Mouse (Mus musculus): ENCODE data around the gene Myo3a. TPM values are rescaled to one million over a fixed set of nuclear protein-coding genes. Genes with fewer than 3 reads are reported as not detected.
"Not testable (repeated sequence)": the region's sequence is repeated elsewhere in the genome, so short reads cannot be mapped to it uniquely, and the experiment has no call there.

Myo3a gene
- polyA plus RNA-seq, 1 experiment: 0.27 TPM

- no peak for TF ChIP-seq CTCF (IDR thresholded peaks at IDR 0.05; ENCODE audit: low read depth, low read length)
- TF ChIP-seq POLR2A (IDR thresholded peaks at IDR 0.05; ENCODE audit: insufficient read depth, low read length): no peak
- no peak for TF ChIP-seq EP300 (IDR thresholded peaks at IDR 0.05; ENCODE audit: insufficient read depth, low read depth, low read length)
- Histone ChIP-seq H3K27me3 (ENCODE audit: control insufficient read depth, insufficient read depth, low read length, poor library complexity, severe bottlenecking) (no peaks in the 10 kb centered on the region), H3K27ac (ENCODE audit: insufficient read depth, low read length) (no peak overlapping the region)
These were observed 321.1 kb downstream of the Myo3a start for GRCm38 (mm10) chr2:22548421-22548820.

DNA sequence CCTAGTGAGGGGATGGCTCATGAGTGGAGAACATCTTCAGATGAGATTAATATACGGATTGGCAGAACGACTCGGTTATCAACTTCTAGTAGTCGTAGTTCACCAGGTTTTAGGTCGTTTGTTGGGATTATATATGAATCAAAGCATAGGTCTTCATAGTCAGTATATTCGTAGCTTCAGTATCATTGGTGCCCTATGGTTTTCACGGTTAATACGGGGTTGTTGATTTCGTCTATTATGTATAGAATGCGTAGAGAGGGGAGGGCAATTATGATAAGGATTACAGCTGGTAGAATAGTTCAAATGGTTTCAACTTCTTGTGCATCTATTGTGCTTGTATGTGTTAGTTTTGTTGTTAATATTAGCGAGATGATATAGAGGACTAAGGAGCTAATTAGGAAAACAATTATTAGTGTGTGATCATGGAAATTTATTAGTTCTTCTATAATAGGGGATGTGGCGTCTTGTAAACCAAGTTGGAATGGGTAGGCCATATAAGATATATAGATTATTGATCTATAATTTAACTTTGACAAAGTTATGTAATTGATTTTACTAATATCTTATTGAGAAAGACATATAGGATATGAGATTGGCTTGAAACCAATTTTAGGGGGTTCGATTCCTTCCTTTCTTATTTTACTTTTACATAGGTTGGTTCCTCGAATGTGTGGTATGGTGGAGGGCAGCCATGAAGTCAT lies 360.3 kb downstream of the Myo3a start:
- not testable (repeated sequence) for H3K4me3 ChIP-seq (ENCODE audit: low read depth, low read length); H3K27me3 ChIP-seq (ENCODE audit: control insufficient read depth, insufficient read depth, low read length, poor library complexity, severe bottlenecking); H3K4me1 ChIP-seq (ENCODE audit: control insufficient read depth, insufficient read depth, low read length); H3K36me3 ChIP-seq (ENCODE audit: control insufficient read depth, insufficient read depth, low read length, poor library complexity, severe bottlenecking); H3K27ac ChIP-seq (ENCODE audit: insufficient read depth, low read length); H3K9ac ChIP-seq (ENCODE audit: low read depth, poor library complexity, severe bottlenecking); H3K9me3 ChIP-seq (replicated peaks; ENCODE audit: control insufficient read depth, insufficient read depth, low read length, poor library complexity, severe bottlenecking)

More at GRCm38 (mm10) chr2:22548421-22548820, 321.1 kb downstream of the Myo3a start:
- Histone ChIP-seq H3K4me3 (ENCODE audit: low read depth, low read length) (no peak overlapping the region), H3K9me3 (replicated peaks; ENCODE audit: control insufficient read depth, insufficient read depth, low read length, poor library complexity, severe bottlenecking) (no peaks in the 10 kb centered on the region), H3K36me3 (ENCODE audit: control insufficient read depth, insufficient read depth, low read length, poor library complexity, severe bottlenecking) (no peaks in the 10 kb centered on the region), H3K4me1 (ENCODE audit: control insufficient read depth, insufficient read depth, low read length) (no peaks in the 10 kb centered on the region), H3K9ac (ENCODE audit: low read depth, poor library complexity, severe bottlenecking) (no peak overlapping the region)

GRCm38 (mm10) chr2:22588170-22588541 lies 360.9 kb downstream of the Myo3a start:
- not testable (repeated sequence) for H3K27me3 ChIP-seq (ENCODE audit: control insufficient read depth, insufficient read depth, low read length, poor library complexity, severe bottlenecking); H3K4me1 ChIP-seq (ENCODE audit: control insufficient read depth, insufficient read depth, low read length); H3K27ac ChIP-seq (ENCODE audit: insufficient read depth, low read length); H3K36me3 ChIP-seq (ENCODE audit: control insufficient read depth, insufficient read depth, low read length, poor library complexity, severe bottlenecking); H3K4me3 ChIP-seq (ENCODE audit: low read depth, low read length); H3K9ac ChIP-seq (ENCODE audit: low read depth, poor library complexity, severe bottlenecking); H3K9me3 ChIP-seq (replicated peaks; ENCODE audit: control insufficient read depth, insufficient read depth, low read length, poor library complexity, severe bottlenecking)

- H3K9me3 ChIP-seq (replicated peaks; ENCODE audit: control insufficient read depth, insufficient read depth, low read length, poor library complexity, severe bottlenecking); H3K36me3 ChIP-seq (ENCODE audit: control insufficient read depth, insufficient read depth, low read length, poor library complexity, severe bottlenecking); H3K27me3 ChIP-seq (ENCODE audit: control insufficient read depth, insufficient read depth, low read length, poor library complexity, severe bottlenecking); H3K27ac ChIP-seq (ENCODE audit: insufficient read depth, low read length); H3K4me3 ChIP-seq (ENCODE audit: low read depth, low read length); H3K9ac ChIP-seq (ENCODE audit: low read depth, poor library complexity, severe bottlenecking); H3K4me1 ChIP-seq (ENCODE audit: control insufficient read depth, insufficient read depth, low read length): not testable (repeated sequence)
These were observed 361.5 kb downstream of the Myo3a start for GRCm38 (mm10) chr2:22588673-22589381.

DNA sequence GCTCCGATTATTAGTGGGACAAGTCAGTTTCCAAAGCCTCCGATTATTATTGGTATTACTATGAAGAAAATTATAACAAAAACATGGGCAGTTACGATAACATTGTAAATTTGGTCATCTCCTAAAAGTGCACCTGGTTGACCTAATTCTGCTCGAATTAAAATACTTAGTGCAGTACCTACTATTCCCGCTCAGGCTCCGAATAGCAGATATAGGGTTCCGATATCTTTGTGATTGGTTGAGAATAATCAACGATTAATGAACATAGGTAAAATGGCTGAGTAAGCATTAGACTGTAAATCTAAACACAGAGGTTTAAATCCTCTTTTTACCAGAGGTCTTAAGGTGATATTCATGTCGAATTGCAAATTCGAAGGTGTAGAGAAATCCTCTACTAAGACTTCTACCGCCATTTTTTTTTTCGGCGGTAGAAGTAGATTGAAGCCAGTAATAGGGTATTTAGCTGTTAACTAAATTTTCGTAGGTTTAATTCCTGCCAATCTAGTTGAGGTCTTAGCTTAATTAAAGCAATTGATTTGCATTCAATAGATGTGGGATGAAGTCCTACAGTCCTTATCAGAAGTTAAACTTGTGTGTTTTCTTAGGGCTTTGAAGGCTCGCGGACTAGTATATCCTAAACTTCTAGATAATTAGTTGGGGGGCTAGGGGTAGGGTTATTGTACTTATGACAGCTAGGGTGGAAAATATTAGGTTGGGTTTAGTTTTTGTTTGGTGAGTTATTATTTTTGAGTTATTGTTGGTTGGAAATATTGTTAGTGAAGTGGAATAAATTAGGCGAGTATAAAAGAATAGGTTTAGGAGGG lies 362.3 kb downstream of the Myo3a start:
- H3K9me3 ChIP-seq (replicated peaks; ENCODE audit: control insufficient read depth, insufficient read depth, low read length, poor library complexity, severe bottlenecking); H3K4me1 ChIP-seq (ENCODE audit: control insufficient read depth, insufficient read depth, low read length); H3K36me3 ChIP-seq (ENCODE audit: control insufficient read depth, insufficient read depth, low read length, poor library complexity, severe bottlenecking): not testable (repeated sequence)

DNA sequence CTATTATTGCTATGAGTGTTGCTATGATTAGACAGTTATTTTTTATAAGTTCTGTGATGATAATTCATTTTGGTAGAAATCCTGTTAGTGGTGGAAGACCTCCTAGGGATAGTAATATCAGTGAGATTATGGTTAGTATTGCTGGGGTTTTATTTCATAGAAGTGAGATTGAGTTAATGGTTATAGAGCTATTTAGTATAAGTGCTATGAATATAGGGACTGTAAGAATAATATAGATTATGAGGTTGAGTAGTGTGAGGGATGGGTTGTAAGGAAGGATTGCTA lies 362.8 kb downstream of the Myo3a start:
- H3K27ac ChIP-seq (ENCODE audit: insufficient read depth, low read length): no peak overlapping the region
- H3K27me3 ChIP-seq (ENCODE audit: control insufficient read depth, insufficient read depth, low read length, poor library complexity, severe bottlenecking): no peaks in the 10 kb centered on the region
- no peaks in the 10 kb centered on the region for H3K9me3 ChIP-seq (replicated peaks; ENCODE audit: control insufficient read depth, insufficient read depth, low read length, poor library complexity, severe bottlenecking)
- TF ChIP-seq POLR2A (IDR thresholded peaks at IDR 0.05; ENCODE audit: insufficient read depth, low read length): no peak
- no peak for TF ChIP-seq CTCF (IDR thresholded peaks at IDR 0.05; ENCODE audit: low read depth, low read length)
- TF ChIP-seq EP300 (IDR thresholded peaks at IDR 0.05; ENCODE audit: insufficient read depth, low read depth, low read length): no peak
- H3K9ac ChIP-seq (ENCODE audit: low read depth, poor library complexity, severe bottlenecking): no peak overlapping the region
- no peak overlapping the region for H3K4me3 ChIP-seq (ENCODE audit: low read depth, low read length)
- H3K36me3 ChIP-seq (ENCODE audit: control insufficient read depth, insufficient read depth, low read length, poor library complexity, severe bottlenecking): no peaks in the 10 kb centered on the region
- no peaks in the 10 kb centered on the region for H3K4me1 ChIP-seq (ENCODE audit: control insufficient read depth, insufficient read depth, low read length)

More for the DNA sequence above, 362.3 kb downstream of the Myo3a start:
- H3K27ac ChIP-seq (ENCODE audit: insufficient read depth, low read length); H3K4me3 ChIP-seq (ENCODE audit: low read depth, low read length); H3K27me3 ChIP-seq (ENCODE audit: control insufficient read depth, insufficient read depth, low read length, poor library complexity, severe bottlenecking); H3K9ac ChIP-seq (ENCODE audit: low read depth, poor library complexity, severe bottlenecking): not testable (repeated sequence)

All from ES-Bruce4 (cell line).